Mouse (Mus musculus): Measurements from ENCODE around the gene Slc25a23.

Gene Slc25a23

DNA sequence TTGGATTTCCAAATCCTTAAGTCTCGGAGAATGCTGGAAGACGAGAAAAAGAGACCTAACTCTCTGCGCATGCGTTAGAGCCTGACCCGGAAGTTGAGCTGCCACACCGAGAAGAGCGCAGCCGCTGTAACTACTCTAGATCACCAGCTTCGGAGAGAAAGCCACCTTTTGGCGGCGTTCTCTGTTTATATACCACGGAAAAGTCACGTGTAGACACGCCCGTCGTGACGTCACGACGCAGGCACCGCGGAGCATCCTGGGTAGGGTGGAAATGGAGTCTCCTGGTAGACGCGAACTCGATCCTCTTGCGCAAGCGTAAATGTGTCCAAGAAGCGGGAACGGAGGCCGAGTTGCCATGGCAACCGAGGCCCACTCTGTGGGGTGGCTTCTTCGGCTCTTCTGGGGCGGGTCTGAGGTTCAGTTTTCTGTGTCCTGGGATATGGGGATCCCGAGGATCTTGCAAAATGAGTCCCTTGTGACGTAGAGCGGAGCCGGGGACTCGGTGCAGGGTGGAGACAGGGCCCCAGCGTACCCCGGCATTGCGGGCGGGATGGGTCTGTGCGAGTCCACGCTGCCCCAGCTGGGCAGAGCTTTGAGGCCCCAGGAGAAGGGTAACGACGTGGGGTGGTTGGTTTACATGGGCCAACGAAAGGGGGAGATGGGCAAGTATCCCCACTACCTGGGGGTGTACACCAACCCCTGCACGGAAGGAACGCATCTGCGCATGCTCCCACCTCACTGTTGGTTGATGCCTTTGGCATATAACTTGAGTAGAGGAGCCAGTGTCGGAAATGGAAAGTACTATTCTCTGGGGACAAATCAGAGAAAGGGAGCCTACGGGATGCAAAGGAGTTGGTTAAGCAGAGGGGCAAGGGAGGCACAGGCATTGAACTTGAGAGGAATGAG, 48.2 kb downstream of the Slc25a23 start, which contains the start of the genes Gtf2f1 and Gm17949:
TSS of gene Gtf2f1 (minus strand) at position 53 of the 906 bp plus-strand sequence.
TSS of gene Gm17949 (plus strand) at position 234 of the 906 bp plus-strand sequence.
- peak; percentile 90 to 92 for DNase-seq

DNA sequence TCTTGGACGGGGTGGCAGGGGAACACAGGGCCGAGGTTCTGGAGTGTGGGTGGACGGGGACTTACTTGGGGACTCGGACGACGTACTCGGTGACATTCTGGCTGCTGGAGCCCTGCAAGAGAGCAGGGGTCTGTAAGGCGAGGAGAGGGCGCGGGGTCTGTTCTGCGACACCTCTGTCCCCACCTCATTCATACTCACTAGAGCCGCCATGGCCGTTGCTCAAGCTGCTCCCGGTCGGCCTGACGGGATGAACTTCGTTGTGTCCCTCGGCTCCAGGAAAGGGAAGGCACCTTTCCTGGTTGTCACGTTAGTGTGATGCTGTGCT, 48.8 kb downstream of the Slc25a23 start:
- DNase-seq = no peak

DNA sequence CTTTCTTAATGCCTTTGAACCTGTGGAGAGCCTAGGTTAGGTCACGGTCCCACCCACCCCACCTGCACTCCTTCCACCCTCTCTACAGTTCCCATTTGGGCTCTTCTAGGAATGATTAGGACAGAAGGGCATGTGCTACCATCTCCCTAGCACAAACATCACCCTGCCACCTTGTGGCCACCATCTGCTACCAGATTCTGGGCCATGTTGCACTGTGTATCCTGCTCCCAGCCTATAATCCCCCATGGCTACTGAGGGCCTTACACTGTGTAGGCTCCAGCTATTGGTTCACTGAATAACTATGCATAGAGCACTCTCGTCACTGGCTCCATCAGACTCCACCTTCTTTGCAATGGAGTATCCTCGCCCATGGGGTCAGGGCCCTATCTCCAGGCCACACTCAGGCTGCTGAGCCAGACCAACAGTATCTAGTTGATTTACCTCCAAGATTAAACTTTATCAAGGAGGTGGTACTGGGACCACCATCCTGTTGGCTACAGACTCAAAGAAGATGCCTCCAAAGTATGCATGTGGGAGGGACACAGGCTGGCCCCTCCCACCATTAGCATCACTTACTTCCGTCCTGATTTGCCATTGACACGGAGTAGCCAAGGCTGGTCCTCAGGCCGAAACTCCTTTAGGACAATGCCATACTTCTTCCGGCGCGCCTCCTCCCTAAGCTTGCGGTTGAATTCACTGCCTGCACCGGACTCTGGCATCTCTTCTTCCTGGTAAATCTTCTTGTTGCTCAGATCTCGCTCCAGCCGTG, 52.3 kb downstream of the Slc25a23 start:
- DNase-seq = no peak

DNA sequence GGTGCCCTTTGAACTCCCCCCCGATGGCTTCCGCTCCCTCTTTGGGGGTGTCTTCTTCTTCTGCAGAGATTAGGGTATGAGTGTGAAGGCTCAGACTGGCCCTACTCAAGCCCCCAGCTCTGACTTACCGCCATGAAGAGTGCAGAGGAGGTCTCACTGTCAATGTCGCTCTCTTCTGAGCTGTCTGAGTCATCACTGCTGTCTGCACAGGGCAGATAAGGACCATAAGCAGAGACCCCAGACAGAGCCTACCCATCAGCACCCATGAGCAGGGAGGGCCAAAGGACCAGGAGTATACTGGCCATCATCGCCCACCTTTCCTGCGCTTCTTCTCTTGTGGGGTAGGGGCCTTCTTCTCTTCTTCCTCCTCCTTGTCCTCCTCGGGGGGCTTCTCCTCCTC, 55.7 kb downstream of the Slc25a23 start:
- DNase-seq = no peak

DNA sequence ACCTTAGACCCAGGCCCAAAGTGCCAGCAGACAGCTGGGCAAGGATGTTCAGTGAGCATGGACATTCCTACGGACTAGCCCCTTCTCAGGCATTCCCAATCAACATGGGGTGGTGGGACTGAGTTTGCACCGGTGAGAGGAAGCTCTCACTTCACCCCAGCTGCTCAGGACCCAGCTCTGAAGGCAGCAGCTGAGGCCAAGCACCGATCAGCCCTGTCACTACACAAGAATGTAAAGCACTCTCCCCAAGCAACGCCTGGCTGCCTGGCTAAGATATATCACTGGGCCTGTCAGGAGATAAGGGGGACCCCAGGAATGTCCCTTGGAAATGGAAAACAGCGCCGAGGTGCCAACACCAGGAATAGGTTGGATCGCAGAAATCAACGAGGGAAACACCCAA, 58.4 kb downstream of the Slc25a23 start:
- no peak for DNase-seq

DNA sequence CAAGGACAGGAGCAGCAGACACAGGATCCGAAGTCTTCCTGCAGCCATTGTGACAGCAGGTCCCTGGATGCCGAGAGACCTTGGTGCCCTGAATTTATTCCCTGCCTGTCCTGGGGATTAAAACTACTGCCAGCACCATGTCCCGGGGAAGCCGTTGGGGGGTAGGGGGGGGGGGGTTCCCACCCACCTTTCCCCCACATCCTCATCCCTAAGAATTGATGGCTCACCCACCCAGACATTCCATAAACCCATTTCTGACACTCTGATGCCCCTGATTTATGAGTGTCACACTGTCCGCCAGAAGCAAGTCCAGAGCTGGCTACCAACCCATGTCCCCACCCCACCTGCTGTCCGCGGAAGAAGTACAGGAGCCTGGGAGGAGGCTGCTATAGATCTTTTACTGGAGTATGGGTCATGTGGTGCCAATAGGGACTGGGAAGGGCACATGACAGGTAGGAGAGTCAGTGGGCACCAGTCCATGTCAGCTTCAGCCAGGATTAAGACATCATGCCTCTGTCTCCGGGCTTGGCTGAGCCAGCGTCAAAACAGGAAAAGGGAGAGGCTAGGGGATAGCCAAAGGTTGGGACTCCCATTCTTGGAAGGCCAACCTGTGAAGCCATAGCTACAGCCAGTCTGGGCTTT, 59.6 kb downstream of the Slc25a23 start, which contains the start of gene Pspn:
TSS of gene Pspn (minus strand) at position 51 of the 642 bp plus-strand sequence.
- no peak for DNase-seq

DNA sequence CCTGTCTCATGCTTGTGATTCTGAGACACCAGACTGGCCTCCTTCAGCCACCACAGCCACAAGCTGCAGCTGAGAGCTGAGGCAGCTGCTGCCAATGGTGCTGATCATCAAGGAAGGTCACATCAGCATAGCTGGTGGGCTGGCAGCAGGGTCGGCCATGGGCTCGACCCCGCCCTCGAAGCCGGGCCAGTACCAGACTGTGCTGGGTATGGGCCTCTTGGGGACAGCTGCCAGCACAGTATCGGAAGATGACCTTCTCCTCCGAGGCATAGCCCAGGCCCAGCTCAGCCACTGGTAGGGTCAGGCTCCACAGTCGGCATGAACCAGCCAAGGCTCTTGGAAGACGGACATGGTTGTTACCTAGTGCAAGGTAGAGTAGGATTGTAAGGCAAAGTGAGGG, 60.2 kb downstream of the Slc25a23 start:
- no peak for DNase-seq

DNA sequence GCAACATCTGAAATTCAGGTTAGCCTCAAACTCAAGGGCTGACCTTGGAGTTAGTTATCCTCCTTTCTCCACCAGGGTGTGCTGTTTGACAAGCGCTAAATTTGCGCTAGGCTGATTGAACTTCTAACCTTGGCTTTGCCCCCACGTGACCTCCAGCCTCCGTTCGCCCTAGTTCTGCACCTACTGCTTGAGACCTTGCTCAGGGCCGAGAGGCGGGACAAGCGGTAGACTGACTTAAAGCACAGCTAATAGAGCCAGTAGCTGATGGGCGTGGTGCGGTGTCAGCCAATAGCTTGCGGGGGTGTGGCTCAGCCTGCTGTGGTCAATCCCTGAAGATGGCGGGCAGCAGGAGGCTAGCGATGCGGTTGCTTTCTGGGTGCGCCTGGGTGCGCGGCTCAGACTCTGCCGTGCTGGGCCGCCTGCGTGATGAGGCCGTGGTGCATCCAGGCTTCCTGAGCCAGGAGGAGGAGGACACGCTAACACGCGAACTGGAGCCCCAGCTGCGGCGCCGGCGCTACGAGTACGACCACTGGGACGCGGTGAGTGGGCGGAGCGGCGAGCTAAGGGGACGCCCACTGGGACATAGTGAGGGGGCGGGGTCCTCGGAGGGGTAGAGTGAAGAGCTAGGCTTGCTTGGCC, 62.5 kb downstream of the Slc25a23 start, which contains the start of gene Alkbh7:
TSS of gene Alkbh7 (plus strand) at position 311 of the 639 bp plus-strand sequence.
- peak; percentile 89 to 96 for DNase-seq

DNA sequence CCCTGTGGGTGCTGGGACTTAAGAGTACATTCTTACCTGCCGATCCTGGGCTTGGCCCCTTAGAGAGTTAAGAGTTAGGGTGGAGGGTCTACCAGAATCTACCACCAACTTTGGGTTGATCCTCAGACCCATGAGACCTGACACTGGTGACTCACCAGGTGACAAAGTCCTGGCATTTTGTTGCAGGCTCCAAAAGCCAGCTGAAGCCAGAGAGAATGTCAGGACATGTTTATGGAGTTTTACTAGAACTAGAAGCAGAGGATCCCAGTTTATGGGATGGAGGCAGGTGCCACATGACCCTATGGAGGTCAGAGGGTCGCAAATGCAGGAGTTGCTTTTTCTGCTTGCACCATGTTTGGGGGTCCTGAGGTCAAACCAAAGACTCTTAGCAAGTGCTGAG, 63.2 kb downstream of the Slc25a23 start:
- no peak for DNase-seq

DNA sequence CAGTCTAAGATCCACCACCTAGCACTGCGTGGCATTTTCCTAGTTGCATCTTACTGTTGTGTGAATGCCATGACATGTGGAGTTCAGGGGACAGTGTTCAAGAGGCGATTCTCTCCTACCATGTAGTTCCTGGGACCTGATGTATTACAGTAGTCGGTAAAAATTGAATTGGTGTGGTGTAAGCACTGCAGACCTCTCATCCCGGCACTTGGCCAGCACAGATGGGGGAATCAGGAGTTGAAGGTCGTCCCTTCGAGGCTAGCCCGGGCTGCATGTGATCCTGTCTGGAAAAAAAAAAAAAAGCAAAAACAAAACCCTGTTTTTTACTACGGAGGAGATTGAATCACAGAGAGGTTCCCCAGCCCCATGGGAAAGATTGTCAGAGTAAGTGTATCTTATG, 64.6 kb downstream of the Slc25a23 start:
- DNase-seq = no peak
